Mouse (Mus musculus): Measurements from ENCODE around the gene Tarsl2. TPM values are rescaled to one million over a fixed set of nuclear protein-coding genes. Genes with fewer than 3 reads are reported as not detected.
A peak's percentile ranks its signal among the peaks of the same experiment; 100 is the strongest.

Gene Tarsl2
- polyA plus RNA-seq, 1 experiment from 2014 or later = 14.2 TPM

DNA sequence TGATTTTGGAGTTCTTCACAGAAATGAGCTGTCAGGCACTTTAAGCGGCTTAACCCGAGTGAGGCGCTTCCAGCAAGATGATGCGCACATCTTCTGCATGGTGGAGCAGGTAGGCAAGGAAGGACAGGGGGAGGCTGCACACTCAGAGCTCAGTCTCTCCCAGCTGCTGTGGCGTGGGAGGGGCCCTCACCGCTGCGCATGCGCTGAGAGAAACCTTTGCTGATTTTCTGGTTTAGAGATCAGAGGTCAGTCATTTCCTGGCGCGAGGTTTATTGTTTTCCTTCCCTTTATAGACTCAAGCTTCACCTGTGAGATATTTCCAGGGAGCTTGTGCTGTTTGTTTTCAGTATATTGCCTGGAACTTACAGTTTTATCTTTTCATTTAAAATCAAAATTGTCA is 33.4 kb downstream of the Tarsl2 start:
- Histone ChIP-seq H3K9me3 (ENCODE audit: control insufficient read depth, low read length) (no peaks in the 10 kb centered on the region), H3K27ac (ENCODE audit: low read depth, low read length) (no peak overlapping the region), H3K9ac (ENCODE audit: low read length) (no peak overlapping the region), H3K4me2 (ENCODE audit: low read depth, low read length, severe bottlenecking) (no peak overlapping the region), H3K27me3 (ENCODE audit: control insufficient read depth, insufficient read depth, low read length) (no peaks in the 10 kb centered on the region), H3K36me3 (ENCODE audit: control insufficient read depth, insufficient read depth, low read length) (no peaks in the 10 kb centered on the region; the same call in 1 of the 2 replicates), H3K4me1 (replicated peaks; ENCODE audit: control insufficient read depth, insufficient read depth, low read length) (no peaks in the 10 kb centered on the region), H3K4me3 (ENCODE audit: low read depth, low read length) (no peak overlapping the region)
- DNase-seq (ENCODE audit: low spot score) (no peak), ATAC-seq (replicated peaks; ENCODE audit: low FRiP score) (no peak)
- 86% methylated on average over 10 of the region's 10 CpGs for WGBS

GRCm38 (mm10) chr7:65678900-65679595 is 34.4 kb downstream of the Tarsl2 start:
- Histone ChIP-seq H3K4me3 (ENCODE audit: low read depth, low read length) (no peak overlapping the region), H3K4me2 (ENCODE audit: low read depth, low read length, severe bottlenecking) (no peak overlapping the region), H3K27ac (ENCODE audit: low read depth, low read length) (no peak overlapping the region), H3K27me3 (ENCODE audit: control insufficient read depth, insufficient read depth, low read length) (no peaks in the 10 kb centered on the region), H3K9ac (ENCODE audit: low read length) (no peak overlapping the region), H3K36me3 (ENCODE audit: control insufficient read depth, insufficient read depth, low read length) (no peaks in the 10 kb centered on the region; the same call in 1 of the 2 replicates), H3K4me1 (replicated peaks; ENCODE audit: control insufficient read depth, insufficient read depth, low read length) (no peaks in the 10 kb centered on the region), H3K9me3 (ENCODE audit: control insufficient read depth, low read length) (no peaks in the 10 kb centered on the region)
- WGBS = 82% methylated on average over 7 of the region's 7 CpGs
- no peak for DNase-seq (ENCODE audit: low spot score)
- no peak for ATAC-seq (replicated peaks; ENCODE audit: low FRiP score)

GRCm38 (mm10) chr7:65681166-65681565 is 36.5 kb downstream of the Tarsl2 start:
- no peak overlapping the region for H3K4me3 ChIP-seq (ENCODE audit: low read depth, low read length)
- no peaks in the 10 kb centered on the region; the same call in 1 of the 2 replicates for H3K36me3 ChIP-seq (ENCODE audit: control insufficient read depth, insufficient read depth, low read length)
- 80% methylated on average over 5 of the region's 5 CpGs for WGBS
- DNase-seq (ENCODE audit: low spot score) (no peak), ATAC-seq (replicated peaks; ENCODE audit: low FRiP score) (no peak)
- no peak overlapping the region for H3K4me2 ChIP-seq (ENCODE audit: low read depth, low read length, severe bottlenecking)
- no peaks in the 10 kb centered on the region for H3K9me3 ChIP-seq (ENCODE audit: control insufficient read depth, low read length)
- no peak overlapping the region for H3K27ac ChIP-seq (ENCODE audit: low read depth, low read length)
- H3K9ac ChIP-seq (ENCODE audit: low read length) = no peak overlapping the region
- no peaks in the 10 kb centered on the region for H3K4me1 ChIP-seq (replicated peaks; ENCODE audit: control insufficient read depth, insufficient read depth, low read length)
- no peaks in the 10 kb centered on the region for H3K27me3 ChIP-seq (ENCODE audit: control insufficient read depth, insufficient read depth, low read length)

GRCm38 (mm10) chr7:65684256-65684835 is 39.6 kb downstream of the Tarsl2 start:
- no peak overlapping the region for H3K27ac ChIP-seq (ENCODE audit: low read depth, low read length)
- H3K9me3 ChIP-seq (ENCODE audit: control insufficient read depth, low read length) = no peaks in the 10 kb centered on the region
- H3K9ac ChIP-seq (ENCODE audit: low read length) = no peak overlapping the region
- no peaks in the 10 kb centered on the region for H3K27me3 ChIP-seq (ENCODE audit: control insufficient read depth, insufficient read depth, low read length)
- H3K36me3 ChIP-seq (ENCODE audit: control insufficient read depth, insufficient read depth, low read length) = no peaks in the 10 kb centered on the region
- ATAC-seq (replicated peaks; ENCODE audit: low FRiP score) (no peak), DNase-seq (ENCODE audit: low spot score) (no peak)
- no peak overlapping the region for H3K4me2 ChIP-seq (ENCODE audit: low read depth, low read length, severe bottlenecking)
- H3K4me3 ChIP-seq (ENCODE audit: low read depth, low read length) = no peak overlapping the region
- WGBS = 58% methylated on average over 7 of the region's 7 CpGs
- H3K4me1 ChIP-seq (replicated peaks; ENCODE audit: control insufficient read depth, insufficient read depth, low read length) = no peaks in the 10 kb centered on the region

- H3K4me3 ChIP-seq (ENCODE audit: low read depth, low read length) = no peak overlapping the region
- H3K36me3 ChIP-seq (ENCODE audit: control insufficient read depth, insufficient read depth, low read length) = no peaks in the 10 kb centered on the region
- no peaks in the 10 kb centered on the region for H3K9me3 ChIP-seq (ENCODE audit: control insufficient read depth, low read length)
- H3K9ac ChIP-seq (ENCODE audit: low read length) = no peak overlapping the region
- H3K4me1 ChIP-seq (replicated peaks; ENCODE audit: control insufficient read depth, insufficient read depth, low read length) = no peaks in the 10 kb centered on the region
- no peak overlapping the region for H3K4me2 ChIP-seq (ENCODE audit: low read depth, low read length, severe bottlenecking)
- ATAC-seq (replicated peaks; ENCODE audit: low FRiP score) (no peak), DNase-seq (ENCODE audit: low spot score) (no peak)
- H3K27ac ChIP-seq (ENCODE audit: low read depth, low read length) = no peak overlapping the region
- no peaks in the 10 kb centered on the region for H3K27me3 ChIP-seq (ENCODE audit: control insufficient read depth, insufficient read depth, low read length)
- 92% methylated on average over 9 of the region's 9 CpGs for WGBS
Observed at GRCm38 (mm10) chr7:65686664-65687063, 42.0 kb downstream of the Tarsl2 start.

DNA sequence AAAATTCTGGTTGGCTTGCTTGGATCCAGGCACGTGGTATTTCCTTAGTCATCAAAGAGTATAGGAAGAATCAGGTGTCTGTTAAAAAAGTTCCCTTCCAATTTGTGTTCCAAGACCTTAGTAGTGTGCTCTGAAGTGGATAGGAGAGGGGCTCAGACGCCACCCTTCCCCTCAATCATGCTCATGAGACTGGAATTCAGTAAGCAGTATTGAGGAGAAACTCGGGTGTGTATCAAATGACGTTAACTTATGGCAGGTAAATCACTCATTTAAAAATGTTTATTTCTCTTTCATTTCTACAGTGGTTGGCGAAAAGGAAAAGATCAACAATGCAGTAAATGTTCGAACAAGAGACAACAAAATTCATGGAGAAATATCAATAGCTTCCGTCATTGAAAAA is 46.2 kb downstream of the Tarsl2 start, which contains the start of gene Tm2d3:
Gene Tm2d3, plus strand, starts transcription at position 301 of the 400 bp plus-strand sequence.
- DNase-seq (ENCODE audit: low spot score) (no peak), ATAC-seq (replicated peaks; ENCODE audit: low FRiP score) (no peak)
- Histone ChIP-seq H3K4me2 (ENCODE audit: low read depth, low read length, severe bottlenecking) (no peak within 1 kb of the TSS), H3K27me3 (ENCODE audit: control insufficient read depth, insufficient read depth, low read length) (no peaks in the 10 kb centered on the region), H3K4me3 (ENCODE audit: low read depth, low read length) (no peak within 1 kb of the TSS), H3K36me3 (ENCODE audit: control insufficient read depth, insufficient read depth, low read length) (no peaks in the 10 kb centered on the region), H3K9me3 (ENCODE audit: control insufficient read depth, low read length) (no peaks in the 10 kb centered on the region), H3K9ac (ENCODE audit: low read length) (no peak within 1 kb of the TSS), H3K27ac (ENCODE audit: low read depth, low read length) (no peak within 1 kb of the TSS), H3K4me1 (replicated peaks; ENCODE audit: control insufficient read depth, insufficient read depth, low read length) (peaks cover 6% of the 10 kb centered on the region; the same call in 1 of the 2 replicates)
- WGBS = 89% methylated on average over 7 of the region's 7 CpGs

- no peaks in the 10 kb centered on the region for H3K36me3 ChIP-seq (ENCODE audit: control insufficient read depth, insufficient read depth, low read length)
- no peak overlapping the region for H3K27ac ChIP-seq (ENCODE audit: low read depth, low read length)
- H3K9me3 ChIP-seq (ENCODE audit: control insufficient read depth, low read length) = no peaks in the 10 kb centered on the region
- H3K9ac ChIP-seq (ENCODE audit: low read length) = no peak overlapping the region
- no peak overlapping the region for H3K4me2 ChIP-seq (ENCODE audit: low read depth, low read length, severe bottlenecking)
- no peaks in the 10 kb centered on the region for H3K27me3 ChIP-seq (ENCODE audit: control insufficient read depth, insufficient read depth, low read length)
- no peak for DNase-seq (ENCODE audit: low spot score)
- no peak overlapping the region for H3K4me3 ChIP-seq (ENCODE audit: low read depth, low read length)
- 90% methylated on average over 8 of the region's 8 CpGs for WGBS
- H3K4me1 ChIP-seq (replicated peaks; ENCODE audit: control insufficient read depth, insufficient read depth, low read length) = peaks cover 6% of the 10 kb centered on the region; the same call in 1 of the 2 replicates
- no peak for ATAC-seq (replicated peaks; ENCODE audit: low FRiP score)
Observed at GRCm38 (mm10) chr7:65691929-65692605, 47.4 kb downstream of the Tarsl2 start.

GRCm38 (mm10) chr7:65692883-65693282 is 48.2 kb downstream of the Tarsl2 start:
- Histone ChIP-seq H3K4me2 (ENCODE audit: low read depth, low read length, severe bottlenecking) (peak overlapping the region; percentile 73), H3K4me3 (ENCODE audit: low read depth, low read length) (peak overlapping the region; percentile 83), H3K9me3 (ENCODE audit: control insufficient read depth, low read length) (no peaks in the 10 kb centered on the region), H3K27me3 (ENCODE audit: control insufficient read depth, insufficient read depth, low read length) (no peaks in the 10 kb centered on the region), H3K4me1 (replicated peaks; ENCODE audit: control insufficient read depth, insufficient read depth, low read length) (peaks cover 6% of the 10 kb centered on the region; the same call in 1 of the 2 replicates), H3K27ac (ENCODE audit: low read depth, low read length) (peak overlapping the region; percentile 12; the same call in 1 of the 2 replicates), H3K36me3 (ENCODE audit: control insufficient read depth, insufficient read depth, low read length) (peaks cover 2% of the 10 kb centered on the region; the same call in 1 of the 2 replicates), H3K9ac (ENCODE audit: low read length) (peak overlapping the region; percentile 89)
- WGBS = under 1% methylated on average over 10 of the region's 10 CpGs
- ATAC-seq (replicated peaks; ENCODE audit: low FRiP score) (peak; percentile 67; the same call in 1 of the 2 replicates), DNase-seq (ENCODE audit: low spot score) (no peak)

Data from forebrain, embryonic 11.5 days (tissue).